Mouse (Mus musculus) myocyte (in vitro differentiated cells): Measurements from ENCODE around the gene Zfp36. TPM values are rescaled to one million over a fixed set of nuclear protein-coding genes. Genes with fewer than 3 reads are reported as not detected.

Source experiments
- H3K27me3 ChIP-seq: one replicate; pipeline ENCODE4 v1.6.1; 2011; ENCODE audit not compliant: control insufficient read depth, insufficient read depth, insufficient read length
- H3K36me3 ChIP-seq: one replicate; pipeline ENCODE4 v1.6.1; 2011; ENCODE audit not compliant: control insufficient read depth, insufficient read depth
- H3K4me2 ChIP-seq: one replicate; pipeline ENCODE4 v1.6.1; 2011; ENCODE audit warnings: low read depth, control low read depth
- H3K4me3 ChIP-seq: one replicate; pipeline ENCODE4 v1.5.1; 2011; ENCODE audit warnings: mild to moderate bottlenecking, control low read depth, moderate library complexity
- H3K79me2 ChIP-seq: one replicate; pipeline ENCODE4 v1.6.1; 2011; ENCODE audit not compliant: control insufficient read depth, insufficient read depth
- H3ac ChIP-seq: one replicate; pipeline ENCODE4 v1.6.1; 2011; ENCODE audit not compliant: control insufficient read depth, insufficient read length
- CEBPB ChIP-seq: IDR thresholded peaks from 2 replicates; pipeline ENCODE4 v1.6.1; 2011; ENCODE audit warnings: mild to moderate bottlenecking, moderate library complexity; ENCODE audit not compliant: poor library complexity, insufficient read depth, severe bottlenecking
- E2F4 ChIP-seq: IDR thresholded peaks from one replicate; pipeline ENCODE4 v1.6.1; 2011; ENCODE audit warnings: mild to moderate bottlenecking, control low read depth, moderate library complexity; ENCODE audit not compliant: insufficient read depth
- MAX ChIP-seq: IDR thresholded peaks from one replicate; pipeline ENCODE4 v1.6.1; 2011; ENCODE audit warnings: low read depth, mild to moderate bottlenecking, control low read depth
- MYOD1 ChIP-seq, 3 experiments: IDR thresholded peaks; one replicate each; pipeline ENCODE4 v1.6.1; 2011; ENCODE audit warnings: control low read depth in 2 of 3, low read depth in 2 of 3, mild to moderate bottlenecking in 2 of 3, moderate library complexity in 1 of 3; ENCODE audit not compliant: insufficient read length in 2 of 3, control insufficient read depth in 1 of 3
- MYOG ChIP-seq, 3 experiments: IDR thresholded peaks; one replicate each; pipeline ENCODE4 v1.6.1; 2011; ENCODE audit warnings: control low read depth in 2 of 3, low read depth in 2 of 3, mild to moderate bottlenecking in 2 of 3; ENCODE audit not compliant: insufficient read length in 2 of 3, control insufficient read depth in 1 of 3, insufficient read depth in 1 of 3
- POLR2A ChIP-seq: IDR thresholded peaks from one replicate; pipeline ENCODE4 v1.6.1; 2011; ENCODE audit warnings: low read depth, mild to moderate bottlenecking, control low read depth, moderate library complexity; ENCODE audit not compliant: insufficient read length
- POLR2AphosphoS2 ChIP-seq: IDR thresholded peaks from one replicate; pipeline ENCODE4 v1.6.1; 2011; ENCODE audit warnings: low read depth, control low read depth; ENCODE audit not compliant: insufficient read length
- REST ChIP-seq: IDR thresholded peaks from one replicate; pipeline ENCODE4 v1.6.1; 2011; ENCODE audit warnings: mild to moderate bottlenecking, control low read depth, moderate library complexity; ENCODE audit not compliant: insufficient read depth, insufficient read length
- SRF ChIP-seq: IDR thresholded peaks from one replicate; pipeline ENCODE4 v1.6.1; 2011; ENCODE audit warnings: low read depth; ENCODE audit not compliant: control insufficient read depth, insufficient read length
- TCF12 ChIP-seq: IDR thresholded peaks from one replicate; pipeline ENCODE4 v1.6.1; 2011; ENCODE audit warnings: mild to moderate bottlenecking, control low read depth; ENCODE audit not compliant: poor library complexity, insufficient read depth, severe bottlenecking
- TCF3 ChIP-seq: IDR thresholded peaks from one replicate; pipeline ENCODE4 v1.6.1; 2011; ENCODE audit warnings: low read depth, control low read depth; ENCODE audit not compliant: insufficient read length
- USF1 ChIP-seq: IDR thresholded peaks from one replicate; pipeline ENCODE4 v1.6.1; 2011; ENCODE audit warnings: low read depth, mild to moderate bottlenecking, control low read depth, moderate library complexity
- polyA plus RNA-seq: library from polyadenylated mRNA; unstranded; fragments of >200 nt; fragmentation: generic; extraction: Trizol; gene quantifications from one replicate; pipeline ENCODE4 v1.2.1, GENCODE M21; 2012; ENCODE audit warnings: missing spikeins

Gene Zfp36
- polyA plus RNA-seq, 1 experiment = 7.5 TPM

GRCm38 (mm10) chr7:28401030-28401429 lies 21.0 kb upstream of the Zfp36 start:
- no peak for TF ChIP-seq REST
- peak; percentile 12 for TF ChIP-seq POLR2AphosphoS2
- no peak for TF ChIP-seq MYOD1 (IDR thresholded peaks at IDR 0.05; ENCODE audit: control insufficient read depth in 1 of 3, insufficient read length in 2 of 3, low read depth in 2 of 3)
- Histone ChIP-seq H3K79me2 (no peaks in the 10 kb centered on the region), H3ac (no peak overlapping the region), H3K36me3 (peaks cover 27% of the 10 kb centered on the region), H3K27me3 (no peaks in the 10 kb centered on the region), H3K4me3 (no peak overlapping the region), H3K4me2 (no peak overlapping the region)

DNA sequence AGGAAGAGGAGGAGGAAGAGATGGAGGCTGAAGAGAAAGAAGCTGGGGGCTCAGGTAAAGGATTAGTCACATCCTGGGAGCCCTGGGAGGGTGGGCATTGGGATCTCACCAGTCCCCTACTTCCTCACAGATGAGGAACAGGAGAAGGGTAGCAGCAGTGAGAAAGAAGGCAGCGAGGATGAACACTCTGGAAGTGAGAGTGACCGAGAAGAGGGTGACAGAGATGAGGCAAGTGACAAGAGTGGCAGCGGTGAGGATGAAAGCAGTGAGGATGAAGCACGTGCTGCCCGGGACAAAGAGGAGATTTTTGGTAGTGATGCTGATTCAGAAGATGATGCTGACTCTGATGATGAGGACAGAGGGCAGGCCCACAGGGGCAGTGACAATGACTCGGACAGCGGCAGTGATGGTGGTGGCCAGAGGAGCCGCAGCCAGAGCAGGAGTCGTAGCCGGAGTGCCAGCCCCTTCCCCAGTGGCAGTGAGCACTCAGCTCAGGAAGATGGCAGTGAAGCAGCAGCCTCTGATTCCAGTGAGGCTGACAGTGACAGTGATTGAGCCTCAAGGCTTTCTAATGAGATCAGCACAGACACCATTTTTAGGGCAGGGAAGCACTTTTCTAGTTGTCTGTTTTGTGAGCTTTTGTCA lies 18.8 kb upstream of the Zfp36 start:
- peak; percentile 36 for TF ChIP-seq POLR2AphosphoS2
- TF ChIP-seq CEBPB = no peak
- no peak overlapping the region for H3K4me2 ChIP-seq
- H3K27me3 ChIP-seq = no peaks in the 10 kb centered on the region
- H3K79me2 ChIP-seq = peaks cover under 1% of the 10 kb centered on the region
- H3K36me3 ChIP-seq = peaks cover 22% of the 10 kb centered on the region
- H3K4me3 ChIP-seq = no peak overlapping the region
- H3ac ChIP-seq = no peak overlapping the region

GRCm38 (mm10) chr7:28398000-28398399 lies 17.9 kb upstream of the Zfp36 start:
- Histone ChIP-seq H3K4me2 (no peak overlapping the region), H3ac (no peak overlapping the region), H3K27me3 (no peaks in the 10 kb centered on the region), H3K4me3 (no peak overlapping the region), H3K36me3 (peaks cover 22% of the 10 kb centered on the region), H3K79me2 (peaks cover 7% of the 10 kb centered on the region)
- TF ChIP-seq E2F4 (no peak), MYOG (IDR thresholded peaks at IDR 0.05; ENCODE audit: control insufficient read depth in 1 of 3, insufficient read depth in 1 of 3, insufficient read length in 2 of 3, low read depth in 2 of 3) (no peak), USF1 (no peak)

DNA sequence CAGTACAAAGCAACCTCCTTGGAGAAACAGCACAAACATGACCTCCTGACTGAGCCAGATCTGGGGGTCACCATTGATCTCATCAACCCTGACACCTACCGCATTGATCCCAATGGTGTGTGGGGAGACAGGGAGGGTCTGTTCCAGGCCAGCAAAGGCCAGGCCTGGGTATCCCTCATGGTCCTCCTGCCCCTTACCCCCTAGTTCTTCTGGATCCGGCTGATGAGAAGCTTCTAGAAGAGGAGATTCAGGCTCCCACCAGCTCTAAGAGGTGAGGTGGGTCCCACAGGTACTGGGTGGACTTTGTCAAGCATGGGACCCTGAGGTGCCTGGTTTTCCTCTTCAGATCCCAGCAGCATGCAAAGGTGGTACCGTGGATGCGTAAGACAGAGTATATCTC lies 15.4 kb upstream of the Zfp36 start:
- no peak overlapping the region for H3K4me3 ChIP-seq
- H3K27me3 ChIP-seq = no peaks in the 10 kb centered on the region
- H3ac ChIP-seq = no peak overlapping the region
- peaks cover 18% of the 10 kb centered on the region for H3K36me3 ChIP-seq
- H3K79me2 ChIP-seq = peaks cover 21% of the 10 kb centered on the region
- TF ChIP-seq TCF12 (no peak), POLR2A (no peak), E2F4 (no peak), TCF3 (no peak), USF1 (no peak), SRF (no peak), MAX (no peak), CEBPB (no peak), REST (no peak), MYOG (IDR thresholded peaks at IDR 0.05; ENCODE audit: control insufficient read depth in 1 of 3, insufficient read depth in 1 of 3, insufficient read length in 2 of 3, low read depth in 2 of 3) (no peak), MYOD1 (IDR thresholded peaks at IDR 0.05; ENCODE audit: control insufficient read depth in 1 of 3, insufficient read length in 2 of 3, low read depth in 2 of 3) (no peak), POLR2AphosphoS2 (no peak)
- no peak overlapping the region for H3K4me2 ChIP-seq

GRCm38 (mm10) chr7:28393272-28393951 lies 13.4 kb upstream of the Zfp36 start:
- Histone ChIP-seq H3K79me2 (peaks cover 21% of the 10 kb centered on the region), H3K27me3 (no peaks in the 10 kb centered on the region), H3ac (peak overlapping the region; percentile 45), H3K4me3 (peak overlapping the region; percentile 45), H3K36me3 (peaks cover 19% of the 10 kb centered on the region), H3K4me2 (peak overlapping the region; percentile 89)
- no peak for TF ChIP-seq TCF3
- TF ChIP-seq MYOG (IDR thresholded peaks at IDR 0.05; ENCODE audit: control insufficient read depth in 1 of 3, insufficient read depth in 1 of 3, insufficient read length in 2 of 3, low read depth in 2 of 3) = no peak
- TF ChIP-seq REST = no peak
- TF ChIP-seq SRF = no peak
- no peak for TF ChIP-seq POLR2AphosphoS2
- no peak for TF ChIP-seq TCF12
- TF ChIP-seq MAX = no peak
